Comparison of ENCODE assay signal across 9 mouse cellular contexts in genomic region chr10:93679191-93680007, GRCm38 (mm10). TPM values are rescaled to one million over a fixed set of nuclear protein-coding genes. Genes with fewer than 3 reads are reported as not detected.
DNase-seq lines count a peak whose midpoint lies in the region; ATAC-seq and TF ChIP-seq lines count a peak whose summit lies in the region.
"Had no signal": no experiment of that assay in that cellular context is flagged by ENCODE, and none has a peak within 500 bp of the region (broad histone marks: within the 10 kb centered on the region; RNA-seq: fewer than 3 reads in every experiment).

No protein-coding gene starts in this region.

- H3K27ac ChIP-seq in embryonic facial prominence, embryonic 10.5 days (replicated peaks) = 0 out of 2 replicates have a peak overlapping the region, but pooled peaks have one; percentile 49
- no peak overlapping the region for H3K27ac ChIP-seq in heart, embryonic 11.5 days (ENCODE audit: low read depth, low read length)
- peak overlapping the region; percentile 10; the same call in 1 of the 2 replicates for H3K27ac ChIP-seq in kidney, postnatal 0 days

- 0 out of 2 replicates have a peak, but pooled peaks cover 2% of the 10 kb centered on the region for H3K9me3 ChIP-seq in embryonic facial prominence, embryonic 10.5 days
- 0 out of 2 replicates have a peak, but pooled peaks cover 3% of the 10 kb centered on the region for H3K9me3 ChIP-seq in heart, embryonic 11.5 days (replicated peaks; ENCODE audit: control insufficient read depth, low read length)
- H3K9me3 ChIP-seq in kidney, postnatal 0 days (replicated peaks; ENCODE audit: low read length) = 0 out of 2 replicates have a peak, but pooled peaks cover 4% of the 10 kb centered on the region

- 39% methylated on average over 19 of the region's 19 CpGs for WGBS in embryonic facial prominence, embryonic 10.5 days
- 33% methylated on average over 19 of the region's 19 CpGs for WGBS in heart, embryonic 11.5 days (ENCODE audit: insufficient replicate concordance)
- WGBS in kidney, postnatal 0 days = 26% methylated on average over 19 of the region's 19 CpGs

- H3K4me2 ChIP-seq in heart, embryonic 11.5 days = peak overlapping the region; percentile 58
- H3K4me2 ChIP-seq in kidney, postnatal 0 days (ENCODE audit: low read length) = peak overlapping the region; percentile 48

- no peak for TF ChIP-seq CTCF in kidney, postnatal 0 days (IDR thresholded peaks at IDR 0.05; ENCODE audit: low read depth)

- peak; percentile 42; the same call in 1 of the 2 replicates for ATAC-seq in heart, embryonic 11.5 days (replicated peaks; ENCODE audit: insufficient number of reproducible peaks, low FRiP score, low TSS enrichment)
- peak; percentile 57 for ATAC-seq in kidney, postnatal 0 days (replicated peaks; ENCODE audit: low FRiP score, low read depth)

- H3K36me3 ChIP-seq in embryonic facial prominence, embryonic 10.5 days (replicated peaks) = peaks cover 4% of the 10 kb centered on the region; the same call in 1 of the 2 replicates
- H3K36me3 ChIP-seq in heart, embryonic 11.5 days (ENCODE audit: control insufficient read depth, insufficient read depth, low read length) = no peaks in the 10 kb centered on the region
- H3K36me3 ChIP-seq in kidney, postnatal 0 days (ENCODE audit: insufficient read depth, low read length) = no peaks in the 10 kb centered on the region

- peak overlapping the region; percentile 60; the same call in 1 of the 2 replicates for H3K9ac ChIP-seq in heart, embryonic 11.5 days (ENCODE audit: low read depth, low read length)
- H3K9ac ChIP-seq in kidney, postnatal 0 days (ENCODE audit: low read depth, low read length) = 0 out of 2 replicates have a peak overlapping the region, but pooled peaks have one; percentile 40

- peaks cover 12% of the 10 kb centered on the region for H3K4me1 ChIP-seq in embryonic facial prominence, embryonic 10.5 days
- peaks cover 9% of the 10 kb centered on the region for H3K4me1 ChIP-seq in heart, embryonic 11.5 days (ENCODE audit: control insufficient read depth, insufficient read depth, low read length)
- peaks cover 9% of the 10 kb centered on the region; the same call in 1 of the 2 replicates for H3K4me1 ChIP-seq in kidney, postnatal 0 days (replicated peaks; ENCODE audit: insufficient read depth, low read length)

- intact Hi-C loops in left cerebral cortex, postnatal 10 days (cut with DNase I) = no loop called here
- intact Hi-C loops in left cerebral cortex, postnatal 25 days (cut with DNase I) = no loop called here

- peak; percentile 48 for DNase-seq in CD4-positive, CD25-positive, alpha-beta regulatory T cell, adult 2 months (ENCODE audit: low read depth, low spot score)
- DNase-seq in embryonic facial prominence, embryonic 10.5 days (ENCODE audit: low spot score) = peak; percentile 22
- no peak for DNase-seq in kidney, postnatal 0 days (ENCODE audit: low spot score)
- DNase-seq in lung, postnatal 4 days = peak; percentile 43 to 62
- peak; percentile 31 for DNase-seq in thymus, postnatal 25 days
- no peak for DNase-seq in left cerebral cortex, postnatal 10 days (ENCODE audit: extremely low spot score in 1 of 2, low spot score in 2 of 2)
- DNase-seq in left cerebral cortex, postnatal 25 days (ENCODE audit: low spot score in 2 of 2) = no peak

- peak overlapping the region; percentile 42; the same call in 1 of the 2 replicates for H3K4me3 ChIP-seq in embryonic facial prominence, embryonic 10.5 days
- H3K4me3 ChIP-seq in heart, embryonic 11.5 days (ENCODE audit: low read depth, low read length) = 0 out of 2 replicates have a peak overlapping the region, but pooled peaks have one; percentile 21
- no peak overlapping the region for H3K4me3 ChIP-seq in kidney, postnatal 0 days (replicated peaks; ENCODE audit: low read depth, low read length)

- H3K27me3 ChIP-seq in embryonic facial prominence, embryonic 10.5 days (replicated peaks; ENCODE audit: low read depth, poor library complexity, severe bottlenecking) = no peaks in the 10 kb centered on the region
- no peaks in the 10 kb centered on the region for H3K27me3 ChIP-seq in heart, embryonic 11.5 days (ENCODE audit: control insufficient read depth, insufficient read depth, low read length)
- H3K27me3 ChIP-seq in kidney, postnatal 0 days (ENCODE audit: insufficient read depth, low read length) = no peaks in the 10 kb centered on the region

RNA-seq across cellular contexts. Expression of gene Ntn4, which starts 38.9 kb away (rescaled TPM):
- polyA plus RNA-seq in embryonic facial prominence, embryonic 10.5 days (2016; fragmentation: Nextera tagmentation; extraction: Ambion mirVana) = 0.41 and 0.87 TPM in 2 replicates
- polyA plus RNA-seq in heart, embryonic 11.5 days (2014; fragmentation: Nextera tagmentation; extraction: Ambion mirVana) = 0.38 and 0.64 TPM in 2 replicates
- polyA plus RNA-seq in kidney, postnatal 0 days (2015; fragmentation: Nextera tagmentation; extraction: Ambion mirVana) = 1.1 and 1.4 TPM in 2 replicates
- 10 to 100 TPM; 11.1 to 11.3 TPM for total RNA-seq in left cerebral cortex, postnatal 10 days (2021)
- total RNA-seq in left cerebral cortex, postnatal 25 days (2021) = 1 to 10 TPM; 9.0 to 9.9 TPM
- total RNA-seq: MEL had no signal

Comparison
In these comparisons a context has a peak if more than half of its experiments do, and no peak if none do; other contexts are left out.
1. DNase-seq: peak in CD4-positive, CD25-positive, alpha-beta regulatory T cell, adult 2 months (single experiment), embryonic facial prominence, embryonic 10.5 days (single experiment), lung, postnatal 4 days (2 of 2) and thymus, postnatal 25 days (single experiment); none in kidney, postnatal 0 days (single experiment), left cerebral cortex, postnatal 10 days (0 of 2) and left cerebral cortex, postnatal 25 days (0 of 2).